Mouse (Mus musculus): ENCODE data around the gene Gnb2. TPM values are rescaled to one million over a fixed set of nuclear protein-coding genes. Genes with fewer than 3 reads are reported as not detected.

Gene Gnb2
- polyA plus RNA-seq, 1 experiment from 2014 or later: 360 TPM

DNA sequence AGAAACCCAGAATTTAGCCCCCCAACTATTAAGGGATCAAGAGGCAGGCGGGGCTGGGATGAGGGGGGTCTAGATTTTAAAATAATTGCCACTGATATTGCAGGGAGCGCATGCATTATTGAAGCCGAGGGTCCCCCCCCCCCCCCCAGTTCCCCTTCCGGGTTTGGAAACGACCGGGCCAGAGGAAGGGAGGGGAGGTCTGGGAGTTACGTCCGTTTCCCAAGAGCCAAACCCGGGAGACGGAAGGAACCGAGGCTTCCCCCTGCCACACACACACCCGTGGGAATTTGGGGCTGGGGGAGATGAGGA is 548 bp downstream of the Gnb2 start:
- Histone ChIP-seq H3K4me2 (ENCODE audit: low read depth, severe bottlenecking) (peak overlapping the region; percentile 95), H3K9ac (ENCODE audit: low read length) (peak overlapping the region; percentile 84), H3K9me3 (ENCODE audit: control insufficient read depth, low read length) (no peaks in the 10 kb centered on the region), H3K27ac (replicated peaks; ENCODE audit: low read depth, low read length) (peak overlapping the region; percentile 83), H3K36me3 (ENCODE audit: control insufficient read depth, insufficient read depth, low read length) (peaks cover 15% of the 10 kb centered on the region; the same call in 1 of the 2 replicates), H3K4me1 (ENCODE audit: control insufficient read depth, insufficient read depth, low read length) (peaks cover 8% of the 10 kb centered on the region), H3K27me3 (ENCODE audit: control insufficient read depth, insufficient read depth, low read length) (no peaks in the 10 kb centered on the region), H3K4me3 (ENCODE audit: low read depth, low read length) (peak overlapping the region; percentile 81)
- WGBS: 0% methylated on average over 11 of the region's 12 CpGs
- ATAC-seq (ENCODE audit: insufficient number of reproducible peaks, low FRiP score, low TSS enrichment, low read depth): peak; percentile 6; the same call in 1 of the 2 replicates
- DNase-seq (ENCODE audit: low spot score): no peak

DNA sequence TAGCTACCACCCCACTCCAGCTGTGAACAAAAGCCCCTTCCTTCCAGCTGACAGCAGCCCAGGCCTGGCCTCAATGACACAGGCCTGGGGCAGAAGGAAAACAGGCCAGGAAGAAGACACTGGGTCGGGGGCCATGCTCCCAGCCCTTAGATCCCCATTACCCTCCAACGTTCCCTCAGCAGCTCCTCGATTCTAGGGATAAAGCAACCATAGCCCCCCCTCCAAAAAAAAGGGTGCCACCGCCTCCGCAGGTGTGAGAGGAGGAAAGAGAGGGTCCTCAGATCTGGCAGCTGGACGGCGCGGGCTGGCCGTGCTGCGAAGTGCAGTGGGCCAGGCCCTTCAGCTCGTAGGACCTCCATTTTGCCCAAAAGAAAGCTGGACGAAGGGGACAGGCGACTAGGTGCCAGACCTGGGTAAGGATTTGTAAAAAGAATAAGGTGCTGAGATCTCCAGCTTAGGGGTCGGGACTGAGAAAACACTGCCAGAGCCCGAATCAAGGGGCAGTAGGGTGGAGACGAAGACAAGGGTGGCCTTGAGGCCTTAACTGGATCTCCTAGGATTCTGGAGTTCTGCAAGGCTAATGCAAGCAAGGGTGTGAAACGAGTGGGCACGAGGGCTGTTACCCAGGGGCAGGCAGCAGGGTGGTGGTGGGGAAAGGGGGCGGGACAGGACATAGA is 1.0 kb downstream of the Gnb2 start:
- WGBS: 1% methylated on average over 19 of the region's 19 CpGs
- peaks cover 10% of the 10 kb centered on the region for H3K4me1 ChIP-seq (ENCODE audit: control insufficient read depth, insufficient read depth, low read length)
- no peak for ATAC-seq (ENCODE audit: insufficient number of reproducible peaks, low FRiP score, low TSS enrichment, low read depth)

DNA sequence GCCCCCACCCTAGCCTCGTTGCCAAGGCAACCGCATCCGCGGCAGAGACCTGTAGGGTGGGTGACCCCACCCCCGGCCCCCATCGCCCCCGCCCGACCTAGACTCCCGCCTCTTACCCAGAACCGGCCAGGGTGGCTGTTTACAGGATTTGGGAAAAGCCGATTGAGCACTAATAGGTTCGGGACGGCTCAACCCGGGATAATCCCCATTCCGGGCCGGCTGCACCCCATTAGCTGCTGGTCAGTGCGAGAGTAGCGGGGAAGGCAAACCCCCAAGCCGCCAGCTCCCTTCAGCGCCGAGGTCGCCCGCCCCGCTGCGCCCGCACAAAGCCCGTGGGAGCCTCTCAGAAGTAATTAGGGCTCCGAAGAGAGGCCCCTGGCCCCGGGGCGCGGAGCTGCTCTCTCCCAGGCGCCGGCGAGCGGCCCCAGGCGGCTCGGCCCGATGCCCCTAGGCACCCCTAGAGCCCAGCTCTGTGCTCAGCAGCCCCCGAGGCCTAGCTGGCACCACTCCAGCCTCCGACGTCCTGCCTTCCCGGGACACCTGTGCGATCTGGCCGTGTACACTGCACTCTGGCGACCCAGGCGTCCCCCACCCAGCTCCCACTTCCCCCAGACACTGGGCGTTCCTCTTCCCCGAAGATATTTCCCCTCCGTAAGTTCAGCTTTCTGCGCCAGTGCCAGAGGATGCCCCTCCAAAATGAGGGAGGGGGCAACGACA is 1.7 kb downstream of the Gnb2 start:
- no peaks in the 10 kb centered on the region for H3K9me3 ChIP-seq (ENCODE audit: control insufficient read depth, low read length)
- H3K27ac ChIP-seq (replicated peaks; ENCODE audit: low read depth, low read length): peak overlapping the region; percentile 83
- no peaks in the 10 kb centered on the region for H3K27me3 ChIP-seq (ENCODE audit: control insufficient read depth, insufficient read depth, low read length)
- H3K36me3 ChIP-seq (ENCODE audit: control insufficient read depth, insufficient read depth, low read length): peaks cover 17% of the 10 kb centered on the region; the same call in 1 of the 2 replicates
- no peak; the same call in 1 of the 2 replicates for ATAC-seq (ENCODE audit: insufficient number of reproducible peaks, low FRiP score, low TSS enrichment, low read depth)
- WGBS: under 1% methylated on average over 45 of the region's 51 CpGs
- peak overlapping the region; percentile 84 for H3K9ac ChIP-seq (ENCODE audit: low read length)
- DNase-seq (ENCODE audit: low spot score): peak; percentile 82
- H3K4me3 ChIP-seq (ENCODE audit: low read depth, low read length): peak overlapping the region; percentile 81
- H3K4me2 ChIP-seq (ENCODE audit: low read depth, severe bottlenecking): peak overlapping the region; percentile 95
- H3K4me1 ChIP-seq (ENCODE audit: control insufficient read depth, insufficient read depth, low read length): peaks cover 11% of the 10 kb centered on the region

More for the DNA sequence above, 1.0 kb downstream of the Gnb2 start:
- H3K9me3 ChIP-seq (ENCODE audit: control insufficient read depth, low read length): no peaks in the 10 kb centered on the region
- peak overlapping the region; percentile 84 for H3K9ac ChIP-seq (ENCODE audit: low read length)
- H3K4me2 ChIP-seq (ENCODE audit: low read depth, severe bottlenecking): peak overlapping the region; percentile 95
- peaks cover 17% of the 10 kb centered on the region; the same call in 1 of the 2 replicates for H3K36me3 ChIP-seq (ENCODE audit: control insufficient read depth, insufficient read depth, low read length)
- H3K27me3 ChIP-seq (ENCODE audit: control insufficient read depth, insufficient read depth, low read length): no peaks in the 10 kb centered on the region
- DNase-seq (ENCODE audit: low spot score): peak; percentile 48
- H3K4me3 ChIP-seq (ENCODE audit: low read depth, low read length): peak overlapping the region; percentile 81
- peak overlapping the region; percentile 83 for H3K27ac ChIP-seq (replicated peaks; ENCODE audit: low read depth, low read length)

DNA sequence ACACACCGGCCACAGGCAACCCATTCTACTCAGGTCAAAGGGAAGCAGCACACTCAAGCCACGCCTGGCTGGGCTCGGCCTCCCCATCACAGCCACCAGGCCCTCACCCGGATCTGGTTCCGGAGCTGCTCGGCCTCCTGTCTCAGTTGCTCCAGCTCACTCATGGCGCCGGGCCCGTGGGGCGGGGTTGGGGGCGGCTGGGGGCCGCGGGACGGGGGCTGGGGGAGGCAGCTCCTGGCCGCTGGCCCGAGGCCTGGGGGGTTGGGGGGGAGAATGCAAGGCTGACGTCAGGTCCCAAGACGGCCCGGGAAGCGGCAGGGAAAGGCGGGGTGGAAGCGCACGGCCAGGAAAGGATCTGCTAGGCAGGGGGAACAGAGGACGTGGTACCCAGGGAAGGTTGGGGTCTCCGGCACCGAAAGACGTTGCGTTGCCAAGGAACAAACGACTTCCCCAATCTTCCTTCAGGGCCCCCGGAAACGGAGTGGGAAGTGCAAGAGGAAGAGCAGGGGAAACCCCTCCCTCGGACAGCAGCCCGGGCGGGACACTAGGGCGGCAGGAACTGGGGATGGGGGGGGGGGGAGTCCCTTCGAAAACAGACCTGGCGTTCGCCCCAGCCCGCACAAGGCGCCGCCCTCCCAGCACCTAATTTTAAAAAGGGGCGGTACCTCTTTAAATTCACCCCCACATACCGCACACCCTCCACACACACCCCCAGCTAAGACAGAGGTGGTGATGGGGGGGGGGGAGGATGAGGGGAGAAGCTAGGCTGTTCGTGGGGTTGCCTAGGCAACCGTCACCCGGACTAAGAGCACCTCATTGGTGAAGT is 2.5 kb downstream of the Gnb2 start:
- Histone ChIP-seq H3K27ac (replicated peaks; ENCODE audit: low read depth, low read length) (peak overlapping the region; percentile 74), H3K36me3 (ENCODE audit: control insufficient read depth, insufficient read depth, low read length) (peaks cover 19% of the 10 kb centered on the region; the same call in 1 of the 2 replicates), H3K9ac (ENCODE audit: low read length) (peak overlapping the region; percentile 84), H3K27me3 (ENCODE audit: control insufficient read depth, insufficient read depth, low read length) (no peaks in the 10 kb centered on the region), H3K9me3 (ENCODE audit: control insufficient read depth, low read length) (no peaks in the 10 kb centered on the region), H3K4me2 (ENCODE audit: low read depth, severe bottlenecking) (peak overlapping the region; percentile 95), H3K4me3 (ENCODE audit: low read depth, low read length) (peak overlapping the region; percentile 81), H3K4me1 (ENCODE audit: control insufficient read depth, insufficient read depth, low read length) (peaks cover 11% of the 10 kb centered on the region)
- peak; percentile 18 for ATAC-seq (ENCODE audit: insufficient number of reproducible peaks, low FRiP score, low TSS enrichment, low read depth)
- 1% methylated on average over 39 of the region's 46 CpGs for WGBS
- peak; percentile 60 for DNase-seq (ENCODE audit: low spot score)

DNA sequence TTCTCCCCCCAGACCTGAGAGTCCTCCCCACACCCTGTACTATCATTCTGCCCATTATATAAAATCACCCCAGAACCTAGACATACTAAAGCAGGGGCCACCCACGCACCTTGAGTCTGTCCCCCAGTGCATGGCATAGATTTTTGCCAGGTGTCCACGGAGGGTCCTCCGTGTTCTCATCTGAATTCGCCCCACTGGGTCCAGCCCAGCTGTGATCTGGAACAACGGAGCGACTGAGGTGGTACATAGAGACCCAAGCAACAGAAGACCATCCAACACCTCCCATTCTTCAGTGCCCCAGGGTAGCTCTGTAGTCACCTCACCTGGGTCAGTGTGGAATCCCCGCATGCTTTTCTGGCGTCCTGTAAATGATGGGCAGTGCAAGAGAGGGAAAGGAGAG is 3.2 kb downstream of the Gnb2 start:
- H3K4me1 ChIP-seq (ENCODE audit: control insufficient read depth, insufficient read depth, low read length): peaks cover 11% of the 10 kb centered on the region
- peak overlapping the region; percentile 95 for H3K4me2 ChIP-seq (ENCODE audit: low read depth, severe bottlenecking)
- H3K36me3 ChIP-seq (ENCODE audit: control insufficient read depth, insufficient read depth, low read length): peaks cover 23% of the 10 kb centered on the region; the same call in 1 of the 2 replicates
- no peak for ATAC-seq (ENCODE audit: insufficient number of reproducible peaks, low FRiP score, low TSS enrichment, low read depth)
- H3K27me3 ChIP-seq (ENCODE audit: control insufficient read depth, insufficient read depth, low read length): no peaks in the 10 kb centered on the region
- H3K9me3 ChIP-seq (ENCODE audit: control insufficient read depth, low read length): no peaks in the 10 kb centered on the region
- peak overlapping the region; percentile 81 for H3K4me3 ChIP-seq (ENCODE audit: low read depth, low read length)
- peak overlapping the region; percentile 84 for H3K9ac ChIP-seq (ENCODE audit: low read length)
- WGBS: 80% methylated on average over 8 of the region's 8 CpGs
- peak overlapping the region; percentile 74 for H3K27ac ChIP-seq (replicated peaks; ENCODE audit: low read depth, low read length)
- no peak for DNase-seq (ENCODE audit: low spot score)

DNA sequence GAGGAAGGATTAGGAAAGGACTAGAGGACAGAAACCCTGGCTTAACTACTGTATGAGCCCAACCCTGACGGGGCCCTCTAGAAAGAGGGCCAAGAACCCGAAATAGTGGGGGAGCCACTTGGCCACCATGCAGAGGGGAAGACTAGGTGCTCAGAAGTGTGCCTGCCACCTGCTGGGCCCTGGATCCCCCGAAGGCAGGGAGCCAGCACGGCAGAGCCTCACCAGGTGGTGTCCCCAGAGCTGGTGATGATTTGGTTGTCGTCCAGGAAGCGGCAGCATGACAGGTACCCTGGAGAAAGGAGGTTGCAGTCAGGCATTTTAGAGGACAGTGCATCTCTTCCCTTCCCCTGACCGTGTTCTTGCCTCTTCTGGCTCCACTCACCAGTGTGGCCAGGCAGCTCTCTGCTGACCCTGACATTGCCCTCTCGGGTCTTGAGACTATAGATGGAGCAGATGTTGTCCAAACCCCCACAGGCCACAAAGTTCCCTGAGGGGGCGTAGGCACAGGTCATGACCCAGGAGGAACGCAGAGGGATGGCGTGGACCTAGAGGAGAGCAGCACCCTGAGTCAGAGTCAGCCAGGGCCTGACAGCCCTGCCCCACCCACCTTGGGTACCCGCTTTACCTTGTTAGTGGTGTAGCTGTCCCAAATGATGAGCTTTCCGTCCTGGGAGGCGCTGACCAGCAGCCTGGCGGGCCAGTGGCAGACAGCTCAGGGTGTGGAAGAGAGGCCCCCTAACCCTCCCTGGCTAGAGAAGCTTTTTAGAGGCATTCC is 3.9 kb downstream of the Gnb2 start:
- H3K4me1 ChIP-seq (ENCODE audit: control insufficient read depth, insufficient read depth, low read length): peaks cover 11% of the 10 kb centered on the region
- H3K9ac ChIP-seq (ENCODE audit: low read length): no peak overlapping the region
- WGBS: 77% methylated on average over 15 of the region's 15 CpGs
- ATAC-seq (ENCODE audit: insufficient number of reproducible peaks, low FRiP score, low TSS enrichment, low read depth) (no peak), DNase-seq (ENCODE audit: low spot score) (no peak)
- H3K4me2 ChIP-seq (ENCODE audit: low read depth, severe bottlenecking): no peak overlapping the region
- peaks cover 29% of the 10 kb centered on the region for H3K36me3 ChIP-seq (ENCODE audit: control insufficient read depth, insufficient read depth, low read length)
- no peaks in the 10 kb centered on the region for H3K9me3 ChIP-seq (ENCODE audit: control insufficient read depth, low read length)
- H3K27me3 ChIP-seq (ENCODE audit: control insufficient read depth, insufficient read depth, low read length): no peaks in the 10 kb centered on the region
- 0 out of 2 replicates have a peak overlapping the region, but pooled peaks have one; percentile 81 for H3K4me3 ChIP-seq (ENCODE audit: low read depth, low read length)
- no peak overlapping the region for H3K27ac ChIP-seq (replicated peaks; ENCODE audit: low read depth, low read length)

DNA sequence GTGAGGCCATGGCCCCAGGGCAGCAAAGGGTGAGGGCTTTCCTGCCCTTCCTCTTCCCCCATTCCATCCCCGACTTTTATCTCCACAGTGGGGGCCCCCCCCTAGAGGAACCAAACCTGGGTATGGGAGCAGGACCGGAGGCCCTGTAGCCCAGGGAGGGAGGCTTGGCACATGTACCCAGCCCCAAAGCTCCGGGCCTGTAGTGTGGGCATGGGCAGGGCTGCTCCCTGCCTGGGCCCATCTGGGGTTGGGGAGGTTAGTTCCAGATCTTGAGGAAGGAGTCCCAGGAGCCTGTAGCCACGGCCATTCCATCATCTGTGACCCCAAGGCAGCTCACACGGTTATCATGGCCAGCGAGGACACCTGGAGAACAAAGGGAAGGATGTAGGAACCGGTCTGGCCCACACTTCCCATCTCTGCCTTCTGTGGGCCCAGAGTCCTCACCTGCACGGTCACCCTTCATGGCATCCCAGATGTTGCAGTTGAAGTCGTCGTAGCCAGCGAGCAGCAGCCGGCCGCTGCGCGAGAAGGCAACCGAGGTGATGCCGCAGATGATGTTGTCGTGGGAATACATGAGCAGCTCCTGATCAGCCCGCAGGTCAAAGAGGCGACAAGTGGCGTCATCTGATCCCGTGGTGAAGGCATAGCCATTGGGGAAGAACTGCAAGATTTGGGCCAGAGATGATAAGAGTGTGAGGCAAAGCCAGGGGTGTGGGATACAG is 4.9 kb downstream of the Gnb2 start:
- peaks cover 11% of the 10 kb centered on the region for H3K4me1 ChIP-seq (ENCODE audit: control insufficient read depth, insufficient read depth, low read length)
- ATAC-seq (ENCODE audit: insufficient number of reproducible peaks, low FRiP score, low TSS enrichment, low read depth): no peak
- no peak for DNase-seq (ENCODE audit: low spot score)
- WGBS: 86% methylated on average over 22 of the region's 22 CpGs
- H3K9ac ChIP-seq (ENCODE audit: low read length): no peak overlapping the region
- H3K4me3 ChIP-seq (ENCODE audit: low read depth, low read length): no peak overlapping the region
- H3K4me2 ChIP-seq (ENCODE audit: low read depth, severe bottlenecking): no peak overlapping the region
- peaks cover 36% of the 10 kb centered on the region for H3K36me3 ChIP-seq (ENCODE audit: control insufficient read depth, insufficient read depth, low read length)
- H3K27ac ChIP-seq (replicated peaks; ENCODE audit: low read depth, low read length): no peak overlapping the region; the same call in 1 of the 2 replicates
- no peaks in the 10 kb centered on the region for H3K27me3 ChIP-seq (ENCODE audit: control insufficient read depth, insufficient read depth, low read length)
- no peaks in the 10 kb centered on the region for H3K9me3 ChIP-seq (ENCODE audit: control insufficient read depth, low read length)
